Mouse (Mus musculus): ENCODE results near the gene Zdhhc4. TPM values are rescaled to one million over a fixed set of nuclear protein-coding genes. Genes with fewer than 3 reads are reported as not detected.

Gene Zdhhc4
- total RNA-seq, 1 experiment, result 27.7 TPM

DNA sequence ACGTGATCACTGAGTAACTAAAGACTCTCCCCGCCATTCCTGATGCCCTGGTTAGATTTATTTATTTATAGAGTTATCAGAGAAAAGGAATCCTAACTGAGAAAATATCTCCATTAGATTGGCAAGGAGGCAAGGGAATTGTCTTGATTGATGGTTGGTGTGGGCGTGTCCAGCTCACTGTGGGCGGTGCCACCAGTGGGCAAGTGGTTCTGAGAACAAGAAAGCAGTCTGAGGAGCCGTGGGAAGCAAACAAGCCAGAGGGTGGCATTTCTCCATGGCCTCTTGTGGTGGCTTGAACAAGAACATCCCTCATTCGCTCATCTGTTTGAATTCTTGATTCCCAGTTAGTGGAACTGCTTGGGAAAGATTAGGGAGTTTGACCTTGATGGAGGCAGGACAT, 10.5 kb upstream of the Zdhhc4 start:
- no peak overlapping the region for H3K9ac ChIP-seq (ENCODE audit: insufficient read depth, low read depth, low read length, poor library complexity, severe bottlenecking)
- no peak for DNase-seq (ENCODE audit: low read depth, low spot score)
- TF ChIP-seq CHD2 (IDR thresholded peaks at IDR 0.05; ENCODE audit: low read depth, low read length) (no peak), HCFC1 (IDR thresholded peaks at IDR 0.05; ENCODE audit: borderline replicate concordance, insufficient read depth, low read length) (no peak), MAFK (IDR thresholded peaks at IDR 0.05; ENCODE audit: insufficient read depth, low read depth, low read length) (no peak), ZNF384 (IDR thresholded peaks at IDR 0.05; ENCODE audit: low read depth, low read length) (no peak), ZC3H11A (IDR thresholded peaks at IDR 0.05; ENCODE audit: borderline replicate concordance, low read depth, low read length) (no peak)
- H3K4me3 ChIP-seq (ENCODE audit: insufficient read depth in 1 of 2, low read depth in 1 of 2, low read length in 2 of 2, poor library complexity in 1 of 2, severe bottlenecking in 1 of 2), result no peak overlapping the region
- H3K4me1 ChIP-seq (ENCODE audit: control insufficient read depth in 2 of 2, insufficient read depth in 2 of 2, low read length in 2 of 2, poor library complexity in 1 of 2), result 0 out of 4 replicates have a peak, but pooled peaks cover 0 to 4% of the 10 kb centered on the region in 2 experiments
- H3K36me3 ChIP-seq (ENCODE audit: control insufficient read depth, insufficient read depth, low read length, poor library complexity, severe bottlenecking), result no peaks in the 10 kb centered on the region
- in situ Hi-C loops (cut with MboI; ENCODE audit: low sequenced_read_pairs in 2 of 2, unreplicated experiment in 2 of 2), result no loop called here
- H3K27ac ChIP-seq (ENCODE audit: insufficient read depth, low read depth, low read length, poor library complexity, severe bottlenecking), result no peak overlapping the region
- no peaks in the 10 kb centered on the region for H3K9me3 ChIP-seq (ENCODE audit: control insufficient read depth, insufficient read depth, low read depth, low read length)

DNA sequence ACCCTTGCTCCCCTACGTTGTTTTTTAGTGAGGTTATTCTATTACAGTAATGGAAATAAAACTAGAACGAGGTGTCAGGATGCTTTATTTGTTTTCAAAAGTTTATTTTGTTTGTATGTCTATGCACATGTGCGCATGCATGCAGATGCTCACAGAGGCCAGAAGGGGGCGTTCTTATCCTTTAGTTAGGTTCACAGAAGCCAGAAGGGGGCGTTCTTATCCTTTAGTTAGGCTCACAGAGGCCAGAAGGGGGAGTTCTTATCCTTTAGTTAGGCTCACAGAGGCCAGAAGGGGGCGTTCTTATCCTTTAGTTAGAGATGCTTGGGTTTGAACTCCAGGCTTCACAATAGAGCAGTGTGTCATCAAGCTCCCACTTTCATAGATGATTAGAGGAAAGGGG, 7.5 kb upstream of the Zdhhc4 start:
- DNase-seq (ENCODE audit: low read depth, low spot score), result no peak
- in situ Hi-C loops (cut with MboI; ENCODE audit: low sequenced_read_pairs in 2 of 2, unreplicated experiment in 2 of 2), result no loop called here

DNA sequence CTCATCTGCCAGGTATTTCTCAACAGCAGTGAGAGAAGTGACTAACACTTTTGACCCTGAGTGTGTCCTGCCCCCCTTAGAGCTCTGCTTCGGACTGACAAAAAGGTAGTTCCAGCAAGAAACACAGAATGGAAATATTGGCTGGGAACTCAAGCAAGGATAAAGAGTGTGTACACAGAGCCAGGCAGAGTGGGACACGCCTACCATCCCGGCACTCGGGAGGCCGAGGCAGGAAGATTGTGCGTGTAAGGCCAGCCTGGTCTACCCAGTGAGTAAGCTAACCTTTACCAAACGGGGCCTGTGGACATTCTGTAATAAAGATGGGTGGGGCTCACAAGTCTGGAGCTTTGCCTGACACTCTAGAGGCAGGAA, 6.0 kb upstream of the Zdhhc4 start:
- Histone ChIP-seq H3K9ac (ENCODE audit: insufficient read depth, low read depth, low read length, poor library complexity, severe bottlenecking) (no peak overlapping the region), H3K36me3 (ENCODE audit: control insufficient read depth, insufficient read depth, low read length, poor library complexity, severe bottlenecking) (no peaks in the 10 kb centered on the region), H3K4me3 (ENCODE audit: insufficient read depth in 1 of 2, low read depth in 1 of 2, low read length in 2 of 2, poor library complexity in 1 of 2, severe bottlenecking in 1 of 2) (no peak overlapping the region), H3K27ac (ENCODE audit: insufficient read depth, low read depth, low read length, poor library complexity, severe bottlenecking) (no peak overlapping the region), H3K4me1 (ENCODE audit: control insufficient read depth in 2 of 2, insufficient read depth in 2 of 2, low read length in 2 of 2, poor library complexity in 1 of 2) (peaks cover 0 to 5% of the 10 kb centered on the region in 2 experiments; a peak in 1 of 4 replicates), H3K9me3 (ENCODE audit: control insufficient read depth, insufficient read depth, low read depth, low read length) (no peaks in the 10 kb centered on the region)
- no peak for DNase-seq (ENCODE audit: low read depth, low spot score)
- TF ChIP-seq MAFK (IDR thresholded peaks at IDR 0.05; ENCODE audit: insufficient read depth, low read depth, low read length) (no peak), ZNF384 (IDR thresholded peaks at IDR 0.05; ENCODE audit: low read depth, low read length) (no peak), CHD2 (IDR thresholded peaks at IDR 0.05; ENCODE audit: low read depth, low read length) (no peak), ZC3H11A (IDR thresholded peaks at IDR 0.05; ENCODE audit: borderline replicate concordance, low read depth, low read length) (no peak), HCFC1 (IDR thresholded peaks at IDR 0.05; ENCODE audit: borderline replicate concordance, insufficient read depth, low read length) (no peak)
- in situ Hi-C loops (cut with MboI; ENCODE audit: low sequenced_read_pairs in 2 of 2, unreplicated experiment in 2 of 2), result no loop called here

More for the DNA sequence above, 7.5 kb upstream of the Zdhhc4 start:
- TF ChIP-seq ZNF384 (IDR thresholded peaks at IDR 0.05; ENCODE audit: low read depth, low read length) (no peak), ZC3H11A (IDR thresholded peaks at IDR 0.05; ENCODE audit: borderline replicate concordance, low read depth, low read length) (no peak), MAFK (IDR thresholded peaks at IDR 0.05; ENCODE audit: insufficient read depth, low read depth, low read length) (no peak), HCFC1 (IDR thresholded peaks at IDR 0.05; ENCODE audit: borderline replicate concordance, insufficient read depth, low read length) (no peak), CHD2 (IDR thresholded peaks at IDR 0.05; ENCODE audit: low read depth, low read length) (no peak)
- no peaks in the 10 kb centered on the region for H3K9me3 ChIP-seq (ENCODE audit: control insufficient read depth, insufficient read depth, low read depth, low read length)
- no peak overlapping the region; the same call in 1 of the 2 replicates for H3K27ac ChIP-seq (ENCODE audit: insufficient read depth, low read depth, low read length, poor library complexity, severe bottlenecking)
- no peak overlapping the region for H3K9ac ChIP-seq (ENCODE audit: insufficient read depth, low read depth, low read length, poor library complexity, severe bottlenecking)
- no peak overlapping the region for H3K4me3 ChIP-seq (ENCODE audit: insufficient read depth in 1 of 2, low read depth in 1 of 2, low read length in 2 of 2, poor library complexity in 1 of 2, severe bottlenecking in 1 of 2)
- H3K36me3 ChIP-seq (ENCODE audit: control insufficient read depth, insufficient read depth, low read length, poor library complexity, severe bottlenecking), result no peaks in the 10 kb centered on the region
- peaks cover 0 to 4% of the 10 kb centered on the region in 2 experiments; a peak in 1 of 4 replicates for H3K4me1 ChIP-seq (ENCODE audit: control insufficient read depth in 2 of 2, insufficient read depth in 2 of 2, low read length in 2 of 2, poor library complexity in 1 of 2)

DNA sequence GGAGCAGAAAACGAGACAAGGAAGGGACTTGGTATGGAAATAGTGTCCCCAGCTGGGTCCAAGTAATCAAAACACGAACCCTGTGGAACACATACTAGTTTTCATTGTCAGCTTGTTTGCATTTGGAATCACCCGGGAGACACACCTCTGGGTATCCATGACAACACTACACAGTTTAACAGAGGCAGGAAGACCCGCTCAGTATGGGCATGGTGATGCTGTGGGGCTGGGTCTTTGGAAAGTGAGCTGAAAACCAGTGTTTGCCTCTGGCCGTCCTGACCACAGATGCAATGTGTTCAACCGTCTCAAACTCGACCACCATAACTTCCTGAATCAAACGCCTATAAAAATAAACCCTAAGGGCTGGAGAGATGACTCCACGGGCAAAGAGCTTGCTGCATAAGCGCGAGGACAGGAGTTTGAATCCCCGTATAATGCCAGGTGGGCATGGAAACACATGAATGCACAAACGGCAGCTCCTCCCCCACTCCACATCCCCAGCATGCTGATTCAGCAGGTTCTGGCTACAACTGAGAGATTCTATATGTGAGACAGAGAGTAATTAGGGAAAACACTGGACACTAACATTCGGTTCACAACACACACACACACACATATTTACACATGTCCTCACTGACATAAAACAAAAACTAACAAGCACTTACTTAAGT, 5.5 kb upstream of the Zdhhc4 start:
- Histone ChIP-seq H3K27ac (ENCODE audit: insufficient read depth, low read depth, low read length, poor library complexity, severe bottlenecking) (no peak overlapping the region), H3K36me3 (ENCODE audit: control insufficient read depth, insufficient read depth, low read length, poor library complexity, severe bottlenecking) (no peaks in the 10 kb centered on the region), H3K4me3 (ENCODE audit: insufficient read depth in 1 of 2, low read depth in 1 of 2, low read length in 2 of 2, poor library complexity in 1 of 2, severe bottlenecking in 1 of 2) (no peak overlapping the region), H3K9me3 (ENCODE audit: control insufficient read depth, insufficient read depth, low read depth, low read length) (no peaks in the 10 kb centered on the region), H3K4me1 (ENCODE audit: control insufficient read depth in 2 of 2, insufficient read depth in 2 of 2, low read length in 2 of 2, poor library complexity in 1 of 2) (peaks cover 2 to 5% of the 10 kb centered on the region in 2 experiments; a peak in 1 of 4 replicates), H3K9ac (ENCODE audit: insufficient read depth, low read depth, low read length, poor library complexity, severe bottlenecking) (no peak overlapping the region)
- TF ChIP-seq ZC3H11A (IDR thresholded peaks at IDR 0.05; ENCODE audit: borderline replicate concordance, low read depth, low read length), result no peak
- TF ChIP-seq ZNF384 (IDR thresholded peaks at IDR 0.05; ENCODE audit: low read depth, low read length), result no peak
- no peak for TF ChIP-seq HCFC1 (IDR thresholded peaks at IDR 0.05; ENCODE audit: borderline replicate concordance, insufficient read depth, low read length)
- TF ChIP-seq MAFK (IDR thresholded peaks at IDR 0.05; ENCODE audit: insufficient read depth, low read depth, low read length), result peak; percentile 76
- no peak for TF ChIP-seq CHD2 (IDR thresholded peaks at IDR 0.05; ENCODE audit: low read depth, low read length)
- in situ Hi-C loops (cut with MboI; ENCODE audit: low sequenced_read_pairs in 2 of 2, unreplicated experiment in 2 of 2), result no loop called here
- DNase-seq (ENCODE audit: low read depth, low spot score), result no peak
